Mouse (Mus musculus) urinary bladder, postnatal 25 days (tissue): ENCODE results near the gene P4ha1.
"Not testable (repeated sequence)": the region's sequence is repeated elsewhere in the genome, so short reads cannot be mapped to it uniquely, and the experiment has no call there.

Experiments used
- DNase-seq: peaks from one replicate; pipeline ENCODE4 v3.0.0; 2022; ENCODE audit warnings: low spot score

Gene P4ha1

GRCm38 (mm10) chr10:59369426-59369825 is 46.3 kb downstream of the P4ha1 start:
- no peak for DNase-seq

- peak; percentile 37 for DNase-seq
Observed at GRCm38 (mm10) chr10:59377906-59378305, 54.8 kb downstream of the P4ha1 start.

GRCm38 (mm10) chr10:59378728-59379127 is 55.6 kb downstream of the P4ha1 start:
- no peak for DNase-seq

DNA sequence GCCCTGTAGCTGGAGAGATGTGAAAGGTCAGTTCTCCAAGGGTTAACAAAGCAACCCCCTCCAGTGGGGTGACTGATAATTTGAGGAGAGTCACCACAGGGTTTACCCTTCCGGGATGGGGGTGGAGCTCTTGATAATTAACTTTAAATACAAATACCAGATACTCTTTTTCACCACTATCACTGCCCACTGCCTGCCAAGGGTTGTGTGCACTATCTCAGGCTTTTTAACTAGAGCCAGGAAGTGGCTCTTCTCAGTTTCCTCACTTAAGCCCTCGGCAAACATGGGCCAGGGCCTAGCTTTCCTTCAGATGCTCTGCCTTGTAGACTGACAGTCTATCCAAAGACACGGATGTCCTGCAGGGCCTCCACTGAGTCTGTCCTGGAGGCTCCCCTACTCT is 56.8 kb downstream of the P4ha1 start:
- DNase-seq: no peak

DNA sequence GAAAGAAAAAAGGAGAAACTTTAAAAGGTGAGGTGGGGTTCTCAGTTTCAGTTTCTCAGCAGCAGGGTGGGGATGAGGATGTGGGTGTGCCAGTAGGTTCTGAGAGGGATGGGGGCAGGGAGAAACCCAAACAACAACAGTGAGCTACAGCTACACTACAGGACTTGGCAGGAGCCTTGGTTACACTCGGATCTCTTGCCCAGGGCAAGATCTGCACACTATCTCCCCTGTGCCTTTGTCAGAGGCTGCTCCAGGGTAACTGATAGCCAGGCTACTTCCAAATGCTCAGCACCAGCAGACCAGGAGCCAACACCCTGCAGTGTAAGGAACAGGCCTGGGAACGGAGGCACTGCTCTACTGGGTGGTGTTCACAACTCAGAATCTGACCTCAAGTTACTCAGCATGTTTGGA is 57.3 kb downstream of the P4ha1 start:
- no peak for DNase-seq

DNA sequence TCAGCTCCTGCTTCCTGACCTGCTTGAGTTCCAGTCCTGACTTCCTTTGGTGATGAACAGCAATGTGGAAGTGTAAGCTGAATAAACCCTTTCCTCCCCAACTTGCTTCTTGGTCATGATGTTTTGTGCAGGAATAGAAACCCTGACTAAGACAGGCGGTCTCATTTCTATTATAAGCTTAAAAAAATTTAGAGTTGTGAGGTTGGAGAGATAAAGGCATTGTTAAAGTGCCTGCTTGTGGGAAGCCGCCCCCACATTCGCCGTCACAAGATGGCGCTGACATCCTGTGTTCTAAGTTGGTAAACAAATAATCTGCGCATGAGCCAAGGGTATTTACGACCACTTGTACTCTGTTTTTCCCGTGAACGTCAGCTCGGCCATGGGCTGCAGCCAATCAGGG is 58.5 kb downstream of the P4ha1 start:
- not testable (repeated sequence) for DNase-seq

DNA sequence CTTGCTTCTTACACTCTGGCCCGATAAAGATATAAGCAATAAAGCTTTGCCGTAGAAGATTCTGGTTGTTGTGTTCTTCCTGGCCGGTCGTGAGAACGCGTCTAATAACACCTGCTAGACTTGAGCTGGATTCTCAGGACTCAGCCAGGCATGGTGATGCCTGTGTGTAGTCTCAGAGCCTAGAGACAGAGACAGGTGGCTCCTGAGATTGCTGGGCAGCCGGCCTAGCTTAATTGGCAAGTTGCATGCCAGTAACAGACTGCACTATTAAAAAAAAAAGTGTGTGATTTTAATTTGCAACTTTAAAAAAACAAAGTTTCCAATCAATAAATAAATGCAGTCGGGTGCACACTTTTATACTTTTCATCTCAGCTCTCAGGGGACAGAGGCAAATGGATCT is 63.9 kb downstream of the P4ha1 start:
- DNase-seq: no peak

DNA sequence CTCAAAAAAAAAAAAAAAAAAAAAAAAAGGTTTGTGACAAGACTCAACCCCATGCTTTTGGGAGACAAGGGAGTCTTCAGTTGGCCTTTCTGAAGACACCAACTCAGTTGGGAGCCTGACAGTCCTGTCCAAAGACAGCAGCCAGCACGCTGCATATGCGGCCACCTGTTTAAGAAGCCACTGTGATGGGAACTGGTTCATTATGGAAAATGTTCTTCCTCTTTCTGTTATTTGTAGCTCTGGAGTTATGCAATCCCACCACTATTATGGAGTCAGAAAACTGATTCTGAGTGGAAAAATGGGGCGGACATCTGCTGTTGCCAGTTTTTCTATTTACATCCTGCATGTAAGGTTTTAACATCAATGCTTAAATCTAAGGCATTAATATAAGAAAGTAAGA is 66.6 kb downstream of the P4ha1 start:
- no peak for DNase-seq

GRCm38 (mm10) chr10:59391907-59392306 is 68.8 kb downstream of the P4ha1 start:
- no peak for DNase-seq

DNA sequence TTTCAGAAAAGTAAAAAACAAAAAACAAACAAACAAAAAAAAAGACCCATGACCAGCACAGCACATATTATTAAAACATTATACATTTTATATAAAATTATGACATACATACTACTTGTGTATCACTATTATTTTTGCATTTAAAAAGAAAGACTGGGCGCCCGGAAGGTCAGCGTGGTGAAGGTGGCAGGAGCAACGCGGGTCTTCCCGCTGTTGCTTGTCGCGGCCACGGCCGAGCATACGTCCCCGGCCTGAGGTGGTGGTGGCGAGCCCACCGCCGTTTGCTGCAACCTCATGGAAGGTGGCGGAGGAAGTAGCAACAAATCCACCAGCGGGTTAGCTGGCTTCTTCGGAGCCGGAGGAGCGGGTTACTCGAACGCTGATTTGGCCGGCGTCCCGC is 72.4 kb downstream of the P4ha1 start, which contains the start of gene Gm10273:
Gm10273 (plus strand) TSS at position 172 of the 400 bp plus-strand sequence.
- DNase-seq: not testable (repeated sequence)

DNA sequence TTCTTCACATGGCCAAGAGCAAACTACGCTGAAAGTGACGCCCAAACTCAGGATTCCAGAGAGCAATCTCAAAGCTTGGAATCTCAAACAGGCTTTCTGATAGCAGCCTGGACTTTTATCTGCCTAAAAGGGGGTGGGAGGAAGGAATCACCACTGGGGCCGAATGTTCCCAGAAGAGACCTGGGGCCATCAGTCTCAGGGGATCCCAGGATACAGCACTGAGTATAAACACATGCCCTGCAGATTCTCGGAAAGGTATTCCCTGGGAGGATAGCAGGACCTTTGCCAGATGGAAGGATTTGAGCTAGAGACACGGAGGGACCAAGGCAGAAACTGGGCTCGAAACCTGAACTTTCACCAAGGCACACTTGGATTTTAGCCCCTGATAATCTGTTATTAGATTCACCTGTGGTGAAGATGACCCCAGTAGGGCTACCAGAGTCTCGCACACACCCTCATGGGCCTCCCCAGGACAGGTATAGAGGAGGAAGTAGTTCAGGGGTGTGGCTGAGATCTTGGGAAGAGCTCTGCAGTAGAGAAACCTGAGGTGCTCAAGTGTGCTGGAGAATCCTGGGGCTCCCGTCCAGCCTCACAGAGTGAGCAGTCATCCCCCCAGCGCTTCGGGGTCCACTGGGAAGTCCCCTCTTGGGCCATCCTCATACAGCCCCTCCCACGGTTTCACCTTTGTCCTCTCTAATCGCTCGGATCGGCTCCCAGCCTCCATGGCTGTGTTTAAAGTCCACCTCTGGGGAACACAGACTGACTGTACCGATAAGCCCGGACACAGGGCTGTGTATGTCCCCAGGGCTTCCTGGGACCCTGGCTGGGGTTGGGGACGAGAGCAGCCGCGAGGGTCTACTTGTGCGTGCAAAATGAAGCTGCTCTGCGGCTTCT is 80.0 kb downstream of the P4ha1 start, which contains the start of gene Pla2g12b:
Pla2g12b (plus strand) TSS at position 762 of the 894 bp plus-strand sequence.
- no peak for DNase-seq

DNA sequence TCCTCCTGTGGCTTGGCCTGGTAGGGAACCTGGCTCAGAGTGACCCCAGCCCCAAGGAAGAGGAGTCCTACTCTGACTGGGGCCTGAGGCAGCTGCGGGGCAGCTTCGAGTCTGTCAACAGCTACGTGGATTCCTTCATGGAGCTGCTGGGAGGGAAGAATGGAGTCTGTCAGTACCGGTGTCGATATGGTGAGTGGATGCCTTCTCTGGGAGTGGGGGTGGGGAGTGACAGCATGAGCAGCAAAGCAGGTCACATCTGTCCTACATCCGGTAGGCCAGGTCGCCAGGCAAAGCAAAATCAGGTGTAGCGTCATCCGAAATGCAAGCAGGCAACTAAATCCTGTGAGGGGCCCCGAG is 80.7 kb downstream of the P4ha1 start:
- DNase-seq: no peak

GRCm38 (mm10) chr10:59408499-59408898 is 85.4 kb downstream of the P4ha1 start:
- no peak for DNase-seq

DNA sequence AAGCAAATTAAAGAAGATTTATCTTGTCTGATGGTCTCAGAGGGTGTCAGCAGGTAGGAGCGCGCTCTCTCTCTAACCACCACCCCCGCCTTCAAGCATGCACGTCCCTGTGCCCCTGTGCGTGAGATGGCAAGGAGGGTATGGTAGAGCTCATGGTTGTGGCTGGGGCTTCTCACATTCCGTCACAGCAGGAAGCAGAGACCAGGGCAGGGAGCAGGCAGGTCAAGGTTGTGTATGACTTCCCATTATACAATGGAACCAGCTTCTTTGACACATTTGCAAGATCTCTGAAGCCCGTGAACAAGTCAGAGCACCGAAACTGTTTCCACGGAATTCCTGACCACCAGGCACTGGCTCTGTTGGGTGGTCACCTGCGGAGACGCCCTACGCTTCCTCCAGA is 87.2 kb downstream of the P4ha1 start:
- no peak for DNase-seq

DNA sequence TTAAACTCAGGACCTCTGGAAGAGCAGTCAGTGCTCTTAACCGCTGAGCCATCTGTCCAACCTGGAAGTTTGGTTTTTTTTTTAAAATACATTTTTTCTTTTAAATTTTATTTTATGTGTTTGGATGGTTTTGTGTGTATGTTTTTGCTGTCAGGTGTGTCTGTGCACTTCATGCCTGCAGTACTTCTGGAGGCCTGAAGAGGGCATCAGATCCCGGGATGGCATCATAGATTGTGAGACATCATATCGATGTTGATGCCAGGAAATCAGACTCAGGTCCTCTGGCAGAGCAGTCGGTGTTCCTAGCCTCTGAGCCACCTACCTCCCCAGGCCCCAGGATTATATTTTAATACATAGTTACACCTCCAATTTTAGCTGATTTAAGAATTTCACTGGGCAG is 90.6 kb downstream of the P4ha1 start:
- DNase-seq: no peak

- no peak for DNase-seq
Observed at GRCm38 (mm10) chr10:59416623-59417022, 93.5 kb downstream of the P4ha1 start.

DNA sequence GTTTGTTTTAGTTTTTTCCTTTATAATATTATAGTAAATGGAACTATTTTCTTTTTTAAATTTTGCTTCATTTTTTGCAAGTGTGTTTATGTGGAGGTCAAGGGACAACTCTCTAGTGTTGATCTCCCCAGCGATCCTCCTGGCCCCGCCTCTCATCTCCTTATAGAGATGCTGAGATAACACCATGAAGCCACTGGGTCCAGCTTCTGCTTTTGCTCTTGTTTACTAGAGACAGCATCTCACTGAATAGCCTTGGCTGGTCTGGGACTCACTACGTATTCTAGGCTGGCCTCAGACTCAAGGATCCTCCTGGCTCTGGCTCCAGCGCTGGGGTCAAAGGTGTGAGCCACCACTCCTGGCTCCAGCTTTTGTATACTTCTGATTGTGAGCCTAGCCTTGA is 96.4 kb downstream of the P4ha1 start:
- DNase-seq: no peak
